Comparison of ENCODE assay signal across 13 mouse cellular contexts in genomic region chr7:76524291-76524690, GRCm38 (mm10).
DNase-seq lines count a peak whose midpoint lies in the region; ATAC-seq and TF ChIP-seq lines count a peak whose summit lies in the region.
"Had no signal": no experiment of that assay in that cellular context is flagged by ENCODE, and none has a peak within 500 bp of the region (broad histone marks: within the 10 kb centered on the region; RNA-seq: fewer than 3 reads in every experiment).

No protein-coding gene starts in this region.

- H3K4me1 ChIP-seq in forebrain, embryonic 15.5 days: peaks cover 9% of the 10 kb centered on the region; the same call in 1 of the 2 replicates
- no peaks in the 10 kb centered on the region for H3K4me1 ChIP-seq in forebrain, embryonic 11.5 days (replicated peaks; ENCODE audit: control insufficient read depth, insufficient read depth, low read length)
- no peaks in the 10 kb centered on the region; the same call in 1 of the 2 replicates for H3K4me1 ChIP-seq in forebrain, embryonic 16.5 days (replicated peaks; ENCODE audit: control insufficient read depth, insufficient read depth, low read length)
- H3K4me1 ChIP-seq: embryonic facial prominence, embryonic 15.5 days; heart, embryonic 15.5 days; stomach, embryonic 15.5 days had no signal

- 35% methylated on average over 3 of the region's 3 CpGs for WGBS in forebrain, embryonic 15.5 days
- 53% methylated on average over 3 of the region's 3 CpGs for WGBS in forebrain, embryonic 11.5 days
- WGBS in forebrain, embryonic 16.5 days: 24% methylated on average over 3 of the region's 3 CpGs

- DNase-seq in forebrain, embryonic 11.5 days (ENCODE audit: low spot score): no peak
- peak; percentile 3 to 8 for DNase-seq in left cerebral cortex, postnatal 14 days (ENCODE audit: low spot score in 2 of 2)
- no peak for DNase-seq in left cerebral cortex, adult 2 months (ENCODE audit: extremely low spot score in 1 of 2, low spot score in 2 of 2)
- peak; percentile 19 for DNase-seq in NIH3T3 (ENCODE audit: low read depth)
- DNase-seq in cerebellum, postnatal 4 days (ENCODE audit: low spot score in 2 of 2): no peak
- DNase-seq: gastrocnemius, postnatal 10 days; kidney, adult 8-10 months had no signal

- no peak overlapping the region for H3K9ac ChIP-seq in forebrain, embryonic 15.5 days (replicated peaks)
- H3K9ac ChIP-seq in forebrain, embryonic 11.5 days (ENCODE audit: low read length): no peak overlapping the region
- H3K9ac ChIP-seq in forebrain, embryonic 16.5 days (replicated peaks; ENCODE audit: low read depth, low read length): no peak overlapping the region
- H3K9ac ChIP-seq: embryonic facial prominence, embryonic 15.5 days; heart, embryonic 15.5 days; stomach, embryonic 15.5 days had no signal

- H3K9me3 ChIP-seq in forebrain, embryonic 15.5 days: no peaks in the 10 kb centered on the region
- no peaks in the 10 kb centered on the region for H3K9me3 ChIP-seq in forebrain, embryonic 11.5 days (ENCODE audit: control insufficient read depth, low read length)
- H3K9me3 ChIP-seq in forebrain, embryonic 16.5 days (ENCODE audit: control insufficient read depth, low read length): no peaks in the 10 kb centered on the region
- H3K9me3 ChIP-seq: embryonic facial prominence, embryonic 15.5 days; heart, embryonic 15.5 days; stomach, embryonic 15.5 days had no signal

- no peak for TF ChIP-seq CTCF in left cerebral cortex, adult 2 months (IDR thresholded peaks at IDR 0.05)

- no peak overlapping the region for H3K4me3 ChIP-seq in forebrain, embryonic 15.5 days
- no peak overlapping the region for H3K4me3 ChIP-seq in forebrain, embryonic 11.5 days (ENCODE audit: low read depth, low read length)
- no peak overlapping the region for H3K4me3 ChIP-seq in left cerebral cortex, adult 2 months
- no peak overlapping the region for H3K4me3 ChIP-seq in forebrain, embryonic 16.5 days (replicated peaks; ENCODE audit: low read length)
- H3K4me3 ChIP-seq: embryonic facial prominence, embryonic 15.5 days; heart, embryonic 15.5 days; stomach, embryonic 15.5 days had no signal

- H3K27ac ChIP-seq in forebrain, embryonic 15.5 days (replicated peaks): no peak overlapping the region
- no peak overlapping the region for H3K27ac ChIP-seq in forebrain, embryonic 11.5 days (ENCODE audit: low read depth, low read length)
- no peak overlapping the region for H3K27ac ChIP-seq in left cerebral cortex, adult 2 months
- H3K27ac ChIP-seq in forebrain, embryonic 16.5 days (ENCODE audit: low read length): no peak overlapping the region
- H3K27ac ChIP-seq: embryonic facial prominence, embryonic 15.5 days; heart, embryonic 15.5 days; stomach, embryonic 15.5 days had no signal

- intact Hi-C loops in left cerebral cortex, postnatal 14 days (cut with DNase I): no loop called here
- intact Hi-C loops in left cerebral cortex, adult 2 months (cut with DNase I): no loop called here

- no peak overlapping the region for H3K4me2 ChIP-seq in forebrain, embryonic 15.5 days (replicated peaks)
- H3K4me2 ChIP-seq in forebrain, embryonic 11.5 days (ENCODE audit: low read depth, low read length, severe bottlenecking): no peak overlapping the region
- no peak overlapping the region for H3K4me2 ChIP-seq in forebrain, embryonic 16.5 days (ENCODE audit: low read length)
- H3K4me2 ChIP-seq: embryonic facial prominence, embryonic 15.5 days; heart, embryonic 15.5 days; stomach, embryonic 15.5 days had no signal

- peak; percentile 82 for ATAC-seq in forebrain, embryonic 15.5 days (replicated peaks)
- no peak for ATAC-seq in forebrain, embryonic 11.5 days (replicated peaks; ENCODE audit: low FRiP score)
- ATAC-seq in forebrain, embryonic 16.5 days: peak; percentile 92
- ATAC-seq in monocyte, adult 5-6 weeks (replicated peaks; ENCODE audit: insufficient number of reproducible peaks, low FRiP score, low TSS enrichment, poor library complexity, severe bottlenecking): no peak

- no peaks in the 10 kb centered on the region for H3K27me3 ChIP-seq in forebrain, embryonic 15.5 days
- no peaks in the 10 kb centered on the region for H3K27me3 ChIP-seq in forebrain, embryonic 11.5 days (ENCODE audit: control insufficient read depth, insufficient read depth, low read length)
- no peaks in the 10 kb centered on the region for H3K27me3 ChIP-seq in forebrain, embryonic 16.5 days (replicated peaks; ENCODE audit: control insufficient read depth, insufficient read depth, low read length)
- H3K27me3 ChIP-seq: embryonic facial prominence, embryonic 15.5 days; heart, embryonic 15.5 days; stomach, embryonic 15.5 days had no signal

- H3K36me3 ChIP-seq in forebrain, embryonic 15.5 days: no peaks in the 10 kb centered on the region
- H3K36me3 ChIP-seq in forebrain, embryonic 11.5 days (ENCODE audit: control insufficient read depth, insufficient read depth, low read length): no peaks in the 10 kb centered on the region
- no peaks in the 10 kb centered on the region for H3K36me3 ChIP-seq in forebrain, embryonic 16.5 days (ENCODE audit: control insufficient read depth, insufficient read depth)
- H3K36me3 ChIP-seq: embryonic facial prominence, embryonic 15.5 days; heart, embryonic 15.5 days; stomach, embryonic 15.5 days had no signal

Comparison
In these comparisons a context has a peak if more than half of its experiments do, and no peak if none do; other contexts are left out.
1. ATAC-seq: peak in forebrain, embryonic 15.5 days (single experiment) and forebrain, embryonic 16.5 days (single experiment); none in forebrain, embryonic 11.5 days (single experiment) and monocyte, adult 5-6 weeks (single experiment).
2. DNase-seq: peak in left cerebral cortex, postnatal 14 days (2 of 2) and NIH3T3 (single experiment); none in forebrain, embryonic 11.5 days (single experiment), left cerebral cortex, adult 2 months (0 of 2) and cerebellum, postnatal 4 days (0 of 2).